In the genomic region with DNA sequence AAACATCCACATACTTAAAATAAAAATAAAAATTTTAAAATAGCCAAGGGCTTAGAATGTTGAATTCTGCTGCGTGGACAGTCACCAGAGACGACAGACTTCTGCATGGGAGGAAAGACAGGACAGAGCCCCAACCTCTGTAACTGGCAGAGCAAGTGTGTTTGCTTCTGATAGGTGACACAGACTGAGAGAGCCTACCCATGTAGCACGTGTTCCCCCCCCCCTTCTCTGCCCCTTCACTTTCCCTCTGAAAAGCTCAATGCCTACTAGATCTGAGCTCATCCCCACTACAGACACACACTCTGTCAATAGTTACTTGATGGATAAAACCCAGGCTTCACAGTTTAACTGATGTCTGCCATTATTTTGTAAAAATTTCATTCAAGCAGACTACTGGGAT, we compare ENCODE assay signal across 1 mouse cellular context.
A peak's percentile ranks its signal among the peaks of the same experiment; 100 is the strongest.
TF ChIP-seq lines count a peak whose summit lies in the region.

No protein-coding gene starts in this region.

TF ChIP-seq in MEL, 35 proteins besides CTCF, POLR2A, EP300 and RAD21:
- peak; percentile 69 for TF ChIP-seq BHLHE40 (IDR thresholded peaks at IDR 0.05; ENCODE audit: borderline replicate concordance, low read depth, low read length)
- TF ChIP-seq TBP (IDR thresholded peaks at IDR 0.05; ENCODE audit: low read depth, low read length): 0 out of 2 replicates have a peak, but pooled peaks have one; percentile 15
- no peak for TF ChIP-seq MYB (IDR thresholded peaks at IDR 0.05; ENCODE audit: low read depth, low read length)
- 0 out of 2 replicates have a peak, but pooled peaks have one; percentile 6 for TF ChIP-seq NELFE (IDR thresholded peaks at IDR 0.05; ENCODE audit: low read depth, low read length)
- TF ChIP-seq USF1 (IDR thresholded peaks at IDR 0.05; ENCODE audit: low read depth, low read length): peak; percentile 44; the same call in 1 of the 2 replicates
- peak; percentile 17; the same call in 1 of the 2 replicates for TF ChIP-seq TAL1 (IDR thresholded peaks at IDR 0.05; ENCODE audit: low read length)
- TF ChIP-seq MAX (IDR thresholded peaks at IDR 0.05; ENCODE audit: low read length): peak; percentile 89
- TF ChIP-seq SIN3A (IDR thresholded peaks at IDR 0.05; ENCODE audit: low read length): peak; percentile 35; the same call in 1 of the 2 replicates
- TF ChIP-seq MYC (IDR thresholded peaks at IDR 0.05; ENCODE audit: low read depth, low read length): peak; percentile 62; the same call in 1 of the 2 replicates
- no peak for TF ChIP-seq MAFK (IDR thresholded peaks at IDR 0.05; ENCODE audit: borderline replicate concordance, low read depth, low read length)
TF ChIP-seq in MEL: peak in this region for 8.
